Mouse (Mus musculus): ENCODE results near the gene Ovch2.

Ovch2 gene

GRCm38 (mm10) chr7:107733162-107733561 lies 67.8 kb downstream of the Ovch2 start:
- Histone ChIP-seq H3K4me3 (replicated peaks; ENCODE audit: low read length) (no peak overlapping the region), H3K36me3 (ENCODE audit: insufficient read depth, low read length) (peaks cover 25% of the 10 kb centered on the region), H3K4me1 (replicated peaks; ENCODE audit: low read depth, low read length) (no peaks in the 10 kb centered on the region), H3K9me3 (ENCODE audit: low read length) (no peaks in the 10 kb centered on the region), H3K27me3 (ENCODE audit: insufficient read depth, low read length) (no peaks in the 10 kb centered on the region)
- TF ChIP-seq CTCF (conservative IDR thresholded peaks at IDR 0.05; ENCODE audit: low read length) (no peak), POU5F1 (IDR thresholded peaks at IDR 0.05; ENCODE audit: borderline replicate concordance, low read length) (no peak), NANOG (IDR thresholded peaks at IDR 0.05; ENCODE audit: borderline replicate concordance, low read length) (no peak)

Data from E14TG2a.4 (cell line).